Mouse (Mus musculus) erythroblast, embryonic 14.5 days (primary cell): ENCODE results near the gene Col8a1.

ENCODE experiments used
- GATA1 ChIP-seq: IDR thresholded peaks from 2 replicates; pipeline ENCODE4 v1.6.1; 2012; ENCODE audit warnings: low read length, inconsistent platforms, mixed read lengths
- TAL1 ChIP-seq: IDR thresholded peaks from 3 replicates; pipeline ENCODE4 v1.6.1; 2012; ENCODE audit warnings: low read length, inconsistent platforms, mixed read lengths

DNA sequence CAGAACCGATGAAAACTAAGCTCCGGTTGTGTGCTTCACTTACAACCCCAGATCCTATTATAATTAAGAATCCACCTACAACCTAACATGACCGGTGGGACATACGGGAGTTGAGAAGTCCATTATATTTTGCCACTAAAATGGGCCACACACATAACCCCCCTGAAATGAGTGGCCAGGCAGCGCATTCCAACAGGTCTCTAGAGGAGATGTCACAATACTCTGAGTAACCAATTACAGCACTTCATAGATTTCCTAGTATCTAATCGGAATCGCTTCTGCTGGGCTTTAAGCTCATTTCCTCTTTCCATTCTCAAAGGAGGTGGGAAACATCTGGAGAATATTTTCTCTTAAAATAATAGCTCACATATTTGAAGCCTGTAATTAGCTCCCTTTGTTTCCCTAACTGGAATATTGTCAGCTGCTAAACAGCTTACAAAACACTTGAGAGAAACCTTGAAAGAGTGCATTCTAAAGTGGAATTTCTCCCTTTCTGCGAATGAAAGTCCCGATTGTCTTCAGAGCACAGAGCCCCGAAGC lies 113.1 kb downstream of the Col8a1 start:
- no peak for TF ChIP-seq GATA1
- TF ChIP-seq TAL1 = no peak
